Mouse (Mus musculus): ENCODE measurements around the gene Mtmr3. TPM values are rescaled to one million over a fixed set of nuclear protein-coding genes. Genes with fewer than 3 reads are reported as not detected.
"Not testable (repeated sequence)": the region's sequence is repeated elsewhere in the genome, so short reads cannot be mapped to it uniquely, and the experiment has no call there.

Gene Mtmr3
- polyA plus RNA-seq, 1 experiment = 35.3 TPM

DNA sequence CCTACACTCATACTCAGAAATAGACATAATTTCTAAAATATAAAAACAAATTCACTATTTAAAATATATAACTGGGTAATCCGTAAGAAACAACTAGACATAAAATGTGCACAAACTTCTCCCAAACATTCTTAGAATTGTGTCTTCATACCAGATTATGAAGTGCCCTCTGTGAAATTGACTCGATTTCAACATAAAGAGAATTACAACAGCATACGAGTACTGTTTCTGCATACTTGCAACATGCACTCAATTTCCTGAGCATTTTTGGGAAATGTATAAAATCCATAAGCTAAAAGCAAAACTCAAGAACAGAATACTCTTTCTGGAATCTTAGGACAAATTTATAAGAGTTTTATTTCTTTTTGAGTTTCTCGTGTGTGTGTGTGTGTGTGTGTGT is 2.9 kb downstream of the Mtmr3 start:
- H3K27ac ChIP-seq (ENCODE audit: insufficient read depth, low read length) = no peak overlapping the region

DNA sequence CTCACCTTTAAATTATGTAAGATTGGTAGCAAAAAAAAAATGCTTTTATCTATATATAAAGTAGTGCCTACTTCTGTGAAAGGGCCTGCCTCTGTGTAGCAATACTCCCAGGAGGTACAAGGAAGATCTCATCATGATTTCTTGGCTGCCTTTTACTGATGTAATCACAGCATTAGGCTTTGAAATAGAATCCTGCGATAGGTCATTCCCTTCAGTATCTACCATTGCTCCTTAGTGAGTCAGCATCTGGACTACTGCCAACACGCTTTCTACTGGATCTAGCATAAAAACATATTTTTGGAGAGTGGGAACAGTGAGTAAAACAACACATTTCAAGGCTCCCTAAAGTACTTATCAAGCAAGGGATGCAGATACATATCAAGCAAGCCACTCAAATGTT is 16.0 kb downstream of the Mtmr3 start:
- no peak for DNase-seq (ENCODE audit: low read depth in 1 of 2, low spot score in 2 of 2)
- 78% methylated on average over 2 of the region's 2 CpGs for WGBS

More for the DNA sequence above, 2.9 kb downstream of the Mtmr3 start:
- Histone ChIP-seq H3K27me3 (ENCODE audit: control insufficient read depth, insufficient read depth, low read length) (no peaks in the 10 kb centered on the region), H3K4me3 (ENCODE audit: extremely low read depth, insufficient read depth, insufficient read length) (no peak overlapping the region), H3K36me3 (ENCODE audit: control insufficient read depth, insufficient read depth, low read length) (peaks cover 2% of the 10 kb centered on the region; the same call in 1 of the 2 replicates), H3K4me1 (ENCODE audit: control insufficient read depth, insufficient read depth, insufficient read length) (peaks cover 12% of the 10 kb centered on the region)
- TF ChIP-seq CTCF (IDR thresholded peaks at IDR 0.05; ENCODE audit: extremely low read depth, insufficient read depth, insufficient read length, insufficient replicate concordance) (no peak), POLR2A (IDR thresholded peaks at IDR 0.05; ENCODE audit: low read depth, low read length) (no peak)
- no peak for DNase-seq (ENCODE audit: low read depth in 1 of 2, low spot score in 2 of 2)
- WGBS = 60% methylated on average over 4 of the region's 4 CpGs

DNA sequence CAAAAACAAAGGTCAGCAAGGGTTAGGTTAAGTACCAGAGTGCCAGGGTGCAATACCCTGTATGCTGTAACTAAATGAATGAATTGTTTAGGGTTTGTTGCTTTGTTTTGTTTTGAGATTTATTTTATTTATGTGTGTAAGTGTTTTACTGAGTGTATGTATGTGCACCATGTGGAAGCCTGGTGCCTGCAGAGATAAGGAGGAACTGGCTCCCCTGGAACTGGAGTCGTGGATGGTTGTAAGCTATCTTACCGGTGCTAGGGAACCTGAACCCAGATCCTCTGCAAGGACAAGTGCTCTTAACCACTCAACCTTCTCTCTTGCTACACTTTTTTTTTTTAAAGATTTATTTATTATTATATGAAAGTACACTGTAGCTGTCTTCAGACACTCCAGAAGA is 17.6 kb downstream of the Mtmr3 start:
- DNase-seq (ENCODE audit: low read depth in 1 of 2, low spot score in 2 of 2) = no peak
- Histone ChIP-seq H3K36me3 (ENCODE audit: control insufficient read depth, insufficient read depth, low read length) (no peaks in the 10 kb centered on the region), H3K4me3 (ENCODE audit: extremely low read depth, insufficient read depth, insufficient read length) (no peak overlapping the region), H3K27me3 (ENCODE audit: control insufficient read depth, insufficient read depth, low read length) (no peaks in the 10 kb centered on the region), H3K27ac (ENCODE audit: insufficient read depth, low read length) (no peak overlapping the region), H3K4me1 (ENCODE audit: control insufficient read depth, insufficient read depth, insufficient read length) (peaks cover 2% of the 10 kb centered on the region; the same call in 1 of the 2 replicates)
- 91% methylated on average over 2 of the region's 2 CpGs for WGBS
- TF ChIP-seq POLR2A (IDR thresholded peaks at IDR 0.05; ENCODE audit: low read depth, low read length) (no peak), CTCF (IDR thresholded peaks at IDR 0.05; ENCODE audit: extremely low read depth, insufficient read depth, insufficient read length, insufficient replicate concordance) (no peak)

More for the DNA sequence above, 16.0 kb downstream of the Mtmr3 start:
- Histone ChIP-seq H3K4me1 (ENCODE audit: control insufficient read depth, insufficient read depth, insufficient read length) (peaks cover 2% of the 10 kb centered on the region; the same call in 1 of the 2 replicates), H3K36me3 (ENCODE audit: control insufficient read depth, insufficient read depth, low read length) (no peaks in the 10 kb centered on the region), H3K4me3 (ENCODE audit: extremely low read depth, insufficient read depth, insufficient read length) (no peak overlapping the region), H3K27me3 (ENCODE audit: control insufficient read depth, insufficient read depth, low read length) (no peaks in the 10 kb centered on the region), H3K27ac (ENCODE audit: insufficient read depth, low read length) (no peak overlapping the region)
- TF ChIP-seq CTCF (IDR thresholded peaks at IDR 0.05; ENCODE audit: extremely low read depth, insufficient read depth, insufficient read length, insufficient replicate concordance) (no peak), POLR2A (IDR thresholded peaks at IDR 0.05; ENCODE audit: low read depth, low read length) (no peak)

DNA sequence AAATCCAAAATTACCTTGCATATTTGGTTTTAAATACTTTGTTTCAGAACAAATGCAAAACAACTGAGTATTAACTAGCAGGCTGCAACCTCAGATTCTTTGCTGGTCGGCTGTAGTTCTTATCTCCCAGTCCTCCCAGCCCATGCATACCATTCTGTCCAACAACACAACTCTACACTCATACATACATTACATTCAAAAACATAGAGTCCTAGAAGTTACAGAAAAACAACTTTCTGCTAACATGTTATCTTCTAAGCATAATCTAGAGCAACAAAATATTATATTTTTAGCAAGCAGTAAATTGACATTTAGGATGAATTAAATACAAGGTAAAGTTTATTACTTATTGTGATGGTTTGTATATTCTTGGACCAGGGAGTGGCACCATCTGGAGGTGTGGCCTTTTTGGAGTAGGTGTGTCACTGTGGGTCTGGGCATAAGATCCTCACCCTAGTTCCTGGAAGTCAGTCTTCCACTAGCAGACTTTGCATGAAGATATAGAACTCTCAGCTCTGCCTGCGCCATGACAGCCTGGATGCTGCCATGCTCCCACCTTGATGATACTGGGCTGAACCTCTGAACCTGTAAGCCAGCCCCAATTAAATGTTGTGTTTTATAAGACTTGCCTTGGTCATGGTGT is 18.5 kb downstream of the Mtmr3 start:
- not testable (repeated sequence) for H3K27me3 ChIP-seq (ENCODE audit: control insufficient read depth, insufficient read depth, low read length); H3K4me1 ChIP-seq (ENCODE audit: control insufficient read depth, insufficient read depth, insufficient read length); H3K36me3 ChIP-seq (ENCODE audit: control insufficient read depth, insufficient read depth, low read length); DNase-seq (ENCODE audit: low read depth in 1 of 2, low spot score in 2 of 2); H3K4me3 ChIP-seq (ENCODE audit: extremely low read depth, insufficient read depth, insufficient read length); H3K27ac ChIP-seq (ENCODE audit: insufficient read depth, low read length)
- 79% methylated on average over 2 of the region's 2 CpGs for WGBS

DNA sequence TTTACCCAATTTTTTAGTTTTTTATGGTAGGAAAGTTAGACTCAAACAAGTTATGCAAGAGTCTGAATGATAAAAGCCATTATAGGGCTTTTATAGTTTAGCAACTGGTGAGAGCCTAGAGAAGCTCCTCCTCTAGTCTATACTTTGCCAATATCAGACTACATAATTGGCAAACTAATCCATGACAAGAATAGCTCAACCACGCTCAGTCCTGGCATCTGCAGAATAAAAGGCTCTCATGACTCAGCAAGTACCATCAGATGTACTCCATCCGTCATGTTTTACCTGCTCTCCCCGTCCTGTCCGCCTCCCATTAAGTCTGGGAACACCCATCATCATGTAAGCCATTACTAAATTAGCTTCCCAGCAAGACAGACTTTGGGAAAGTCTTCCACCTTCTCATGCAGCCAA is 23.2 kb downstream of the Mtmr3 start:
- DNase-seq (ENCODE audit: low read depth in 1 of 2, low spot score in 2 of 2) = no peak

DNA sequence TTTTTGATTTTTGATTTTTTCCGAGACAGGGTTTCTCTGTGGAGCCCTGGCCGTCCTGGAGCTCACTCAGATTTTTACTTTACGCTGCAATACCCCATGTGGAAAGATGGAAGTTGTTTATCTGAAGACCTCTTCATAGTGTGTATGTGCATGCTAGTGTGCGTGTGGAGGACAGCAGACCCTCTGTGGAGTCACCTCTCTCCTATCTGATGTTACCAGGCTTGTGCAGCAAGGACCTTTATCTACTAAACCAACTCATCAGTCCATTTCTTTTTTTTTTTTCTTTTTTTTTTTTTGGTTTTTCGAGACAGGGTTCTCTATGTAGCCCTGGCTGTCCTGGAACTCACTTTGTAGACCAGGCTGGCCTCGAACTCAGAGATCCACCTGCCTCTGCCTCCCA is 28.3 kb downstream of the Mtmr3 start:
- 87% methylated on average over 6 of the region's 6 CpGs for WGBS
- H3K36me3 ChIP-seq (ENCODE audit: control insufficient read depth, insufficient read depth, low read length) = no peaks in the 10 kb centered on the region
- H3K4me3 ChIP-seq (ENCODE audit: extremely low read depth, insufficient read depth, insufficient read length) = no peak overlapping the region
- peaks cover 2% of the 10 kb centered on the region; the same call in 1 of the 2 replicates for H3K4me1 ChIP-seq (ENCODE audit: control insufficient read depth, insufficient read depth, insufficient read length)
- no peak overlapping the region for H3K27ac ChIP-seq (ENCODE audit: insufficient read depth, low read length)
- no peak for DNase-seq (ENCODE audit: low read depth in 1 of 2, low spot score in 2 of 2)
- H3K27me3 ChIP-seq (ENCODE audit: control insufficient read depth, insufficient read depth, low read length) = no peaks in the 10 kb centered on the region
- no peak for TF ChIP-seq POLR2A (IDR thresholded peaks at IDR 0.05; ENCODE audit: low read depth, low read length)
- TF ChIP-seq CTCF (IDR thresholded peaks at IDR 0.05; ENCODE audit: extremely low read depth, insufficient read depth, insufficient read length, insufficient replicate concordance) = no peak

More for the DNA sequence above, 23.2 kb downstream of the Mtmr3 start:
- no peak overlapping the region for H3K27ac ChIP-seq (ENCODE audit: insufficient read depth, low read length)
- no peaks in the 10 kb centered on the region for H3K36me3 ChIP-seq (ENCODE audit: control insufficient read depth, insufficient read depth, low read length)
- peaks cover 7% of the 10 kb centered on the region; the same call in 1 of the 2 replicates for H3K4me1 ChIP-seq (ENCODE audit: control insufficient read depth, insufficient read depth, insufficient read length)
- 84% methylated on average over 4 of the region's 4 CpGs for WGBS
- no peak overlapping the region for H3K4me3 ChIP-seq (ENCODE audit: extremely low read depth, insufficient read depth, insufficient read length)
- H3K27me3 ChIP-seq (ENCODE audit: control insufficient read depth, insufficient read depth, low read length) = no peaks in the 10 kb centered on the region
- TF ChIP-seq POLR2A (IDR thresholded peaks at IDR 0.05; ENCODE audit: low read depth, low read length) (no peak), CTCF (IDR thresholded peaks at IDR 0.05; ENCODE audit: extremely low read depth, insufficient read depth, insufficient read length, insufficient replicate concordance) (no peak)

DNA sequence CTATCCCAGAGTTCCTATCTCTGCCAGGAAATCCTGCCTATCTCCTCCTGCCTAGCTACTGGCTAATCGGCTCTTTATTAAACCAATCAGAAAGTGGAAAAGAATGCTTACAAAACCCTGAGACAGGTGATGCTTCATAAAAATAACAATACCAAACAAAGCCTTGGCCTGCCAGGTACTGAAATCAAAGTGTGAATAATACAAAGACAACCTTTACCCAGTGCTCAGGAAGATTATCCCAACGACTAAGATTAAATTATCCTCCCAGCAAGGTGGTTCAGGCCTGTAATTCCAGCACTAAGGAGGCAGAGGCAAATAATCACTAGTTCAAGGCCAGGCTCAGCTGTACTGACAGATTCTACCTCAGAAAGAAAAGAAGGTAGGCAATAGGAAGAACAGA is 29.1 kb downstream of the Mtmr3 start:
- no peaks in the 10 kb centered on the region for H3K4me1 ChIP-seq (ENCODE audit: control insufficient read depth, insufficient read depth, insufficient read length)
- 82% methylated on average over 2 of the region's 2 CpGs for whole genome bisulfite sequencing
- H3K27me3 ChIP-seq (ENCODE audit: control insufficient read depth, insufficient read depth, low read length) = no peaks in the 10 kb centered on the region
- no peak overlapping the region for H3K27ac ChIP-seq (ENCODE audit: insufficient read depth, low read length)
- no peak for DNase-seq (ENCODE audit: low read depth in 1 of 2, low spot score in 2 of 2)
- no peak for TF ChIP-seq CTCF (IDR thresholded peaks at IDR 0.05; ENCODE audit: extremely low read depth, insufficient read depth, insufficient read length, insufficient replicate concordance)
- TF ChIP-seq POLR2A (IDR thresholded peaks at IDR 0.05; ENCODE audit: low read depth, low read length) = no peak
- no peaks in the 10 kb centered on the region for H3K36me3 ChIP-seq (ENCODE audit: control insufficient read depth, insufficient read depth, low read length)
- H3K4me3 ChIP-seq (ENCODE audit: extremely low read depth, insufficient read depth, insufficient read length) = no peak overlapping the region
